Mouse (Mus musculus) heart, embryonic 14.5 days (tissue): ENCODE measurements at regions not wholly inside any gene's neighbourhood (a gene's known extent, or its start where the extent isn't known, plus 50 kb on each side); places are given as distances from the start of the nearest gene placed in this dataset.

Experiments
- ATAC-seq: fragments of 200-750 bp; cut with Nextera tagmentation; 2 replicates; pipeline ENCODE4 v1.8.0; 2017; ENCODE audit warnings: low read depth, moderate TSS enrichment; ENCODE audit not compliant: insufficient number of reproducible peaks, insufficient read depth, low FRiP score
- H3K27ac ChIP-seq, 2 experiments: fragments of 200-500 bp in 1 of 2; fragments of 300-500 bp in 1 of 2; sonication (generic) in 1 of 2; replicated peaks in 1 of 2; 2 replicates each; pipeline ENCODE4 v1.5.1; 2012 to 2014; ENCODE audit warnings: low read depth in 2 of 2, low read length in 2 of 2, control low read depth in 1 of 2, mild to moderate bottlenecking in 1 of 2, mixed read lengths in 1 of 2; ENCODE audit not compliant: control insufficient read depth in 1 of 2, insufficient read depth in 1 of 2
- H3K27me3 ChIP-seq: fragments of 300-500 bp; sonication (generic); 2 replicates; pipeline ENCODE4 v1.6.1; 2014; ENCODE audit warnings: mild to moderate bottlenecking, low read length, control low read depth; ENCODE audit not compliant: control insufficient read depth, insufficient read depth
- H3K36me3 ChIP-seq: fragments of 300-500 bp; sonication (generic); 2 replicates; pipeline ENCODE4 v1.6.1; 2014; ENCODE audit warnings: mild to moderate bottlenecking, control low read depth, low read length, mixed read lengths; ENCODE audit not compliant: control insufficient read depth, insufficient read depth
- H3K4me1 ChIP-seq, 2 experiments: fragments of 200-500 bp in 1 of 2; fragments of 300-500 bp in 1 of 2; sonication (generic) in 1 of 2; 2 replicates each; pipeline ENCODE4 v1.6.1; 2012 to 2014; ENCODE audit warnings: low read length in 2 of 2, control low read depth in 1 of 2, mixed read lengths in 1 of 2; ENCODE audit not compliant: control insufficient read depth in 2 of 2, insufficient read depth in 2 of 2
- H3K4me2 ChIP-seq: fragments of 300-500 bp; sonication (generic); 2 replicates; pipeline ENCODE4 v1.6.1; 2014; ENCODE audit warnings: mild to moderate bottlenecking, low read length
- H3K4me3 ChIP-seq, 2 experiments: fragments of 200-500 bp in 1 of 2; fragments of 300-500 bp in 1 of 2; sonication (generic) in 1 of 2; 2 replicates each; pipeline ENCODE4 v1.5.1; 2012 to 2014; ENCODE audit warnings: low read length in 2 of 2, mild to moderate bottlenecking in 2 of 2, control low read depth in 1 of 2, low read depth in 1 of 2, moderate library complexity in 1 of 2; ENCODE audit not compliant: control insufficient read depth in 1 of 2, insufficient read depth in 1 of 2
- H3K9ac ChIP-seq: fragments of 300-500 bp; sonication (generic); 2 replicates; pipeline ENCODE4 v1.6.1; 2014; ENCODE audit warnings: mild to moderate bottlenecking, low read length
- H3K9me3 ChIP-seq: fragments of 300-500 bp; sonication (generic); 2 replicates; pipeline ENCODE4 v1.6.1; 2016; ENCODE audit warnings: low read length, control low read depth; ENCODE audit not compliant: control insufficient read depth
- WGBS: fragments of 180-500 bp; shearing (Covaris S2); extraction: QIAGEN DNeasy Blood & Tissue Kit; methylation state at CpG from one replicate; pipeline ENCODE4 v1.1.7; 2014; 5-methylcytosine and 5-hydroxymethylcytosine counted together

GRCm38 (mm10) chr16:5733608-5734007 lies 151.5 kb upstream of the Rbfox1 start:
- H3K4me3 ChIP-seq = no peak overlapping the region
- no peak overlapping the region for H3K9ac ChIP-seq
- no peaks in the 10 kb centered on the region for H3K9me3 ChIP-seq
- no peaks in the 10 kb centered on the region for H3K36me3 ChIP-seq
- H3K27ac ChIP-seq = no peak overlapping the region
- no peak overlapping the region for H3K4me2 ChIP-seq
- ATAC-seq = no peak
- 65% methylated on average over 4 of the region's 4 CpGs for WGBS
- H3K27me3 ChIP-seq = no peaks in the 10 kb centered on the region
- no peaks in the 10 kb centered on the region for H3K4me1 ChIP-seq

- H3K9ac ChIP-seq = no peak overlapping the region
- ATAC-seq = no peak
- H3K4me1 ChIP-seq = no peaks in the 10 kb centered on the region
- no peak overlapping the region for H3K4me3 ChIP-seq
- no peak overlapping the region for H3K27ac ChIP-seq
- no peaks in the 10 kb centered on the region for H3K9me3 ChIP-seq
- no peak overlapping the region for H3K4me2 ChIP-seq
- H3K27me3 ChIP-seq = no peaks in the 10 kb centered on the region
- H3K36me3 ChIP-seq = no peaks in the 10 kb centered on the region
Observed at GRCm38 (mm10) chr16:5722506-5722905, 162.6 kb upstream of the Rbfox1 start.

GRCm38 (mm10) chr16:5713476-5713875 lies 171.7 kb upstream of the Rbfox1 start:
- no peak overlapping the region for H3K27ac ChIP-seq
- H3K9me3 ChIP-seq = no peaks in the 10 kb centered on the region
- H3K27me3 ChIP-seq = no peaks in the 10 kb centered on the region
- H3K4me1 ChIP-seq = no peaks in the 10 kb centered on the region
- WGBS = 78% methylated on average over 4 of the region's 4 CpGs
- no peaks in the 10 kb centered on the region for H3K36me3 ChIP-seq
- no peak overlapping the region for H3K4me2 ChIP-seq
- no peak for ATAC-seq
- no peak overlapping the region for H3K4me3 ChIP-seq
- no peak overlapping the region for H3K9ac ChIP-seq

- WGBS = 79% methylated on average over 5 of the region's 5 CpGs
- Histone ChIP-seq H3K36me3 (no peaks in the 10 kb centered on the region), H3K4me2 (no peak overlapping the region), H3K9ac (no peak overlapping the region), H3K9me3 (no peaks in the 10 kb centered on the region), H3K27ac (no peak overlapping the region), H3K27me3 (no peaks in the 10 kb centered on the region), H3K4me1 (no peaks in the 10 kb centered on the region), H3K4me3 (no peak overlapping the region)
- ATAC-seq = no peak
Observed at GRCm38 (mm10) chr16:5709831-5710230, 175.3 kb upstream of the Rbfox1 start.

GRCm38 (mm10) chr16:5700731-5701255 lies 184.4 kb upstream of the Rbfox1 start:
- Histone ChIP-seq H3K27ac (no peak overlapping the region), H3K4me2 (no peak overlapping the region), H3K9ac (no peak overlapping the region), H3K27me3 (no peaks in the 10 kb centered on the region), H3K36me3 (no peaks in the 10 kb centered on the region), H3K4me3 (no peak overlapping the region), H3K4me1 (no peaks in the 10 kb centered on the region), H3K9me3 (no peaks in the 10 kb centered on the region)
- no peak for ATAC-seq
- 46% methylated on average over 9 of the region's 9 CpGs for WGBS

GRCm38 (mm10) chr16:5688322-5688721 lies 196.8 kb upstream of the Rbfox1 start:
- WGBS = 78% methylated on average over 3 of the region's 3 CpGs
- H3K4me3 ChIP-seq = no peak overlapping the region
- H3K9me3 ChIP-seq = 0 out of 2 replicates have a peak, but pooled peaks cover 6% of the 10 kb centered on the region
- H3K9ac ChIP-seq = no peak overlapping the region
- H3K27me3 ChIP-seq = no peaks in the 10 kb centered on the region
- no peaks in the 10 kb centered on the region for H3K36me3 ChIP-seq
- H3K4me2 ChIP-seq = no peak overlapping the region
- no peak overlapping the region for H3K27ac ChIP-seq
- no peak for ATAC-seq
- H3K4me1 ChIP-seq = no peaks in the 10 kb centered on the region

GRCm38 (mm10) chr16:5673372-5673960 lies 211.7 kb upstream of the Rbfox1 start:
- Histone ChIP-seq H3K4me3 (no peak overlapping the region), H3K9me3 (no peaks in the 10 kb centered on the region), H3K27ac (no peak overlapping the region), H3K4me2 (no peak overlapping the region), H3K36me3 (no peaks in the 10 kb centered on the region), H3K4me1 (no peaks in the 10 kb centered on the region), H3K9ac (no peak overlapping the region), H3K27me3 (no peaks in the 10 kb centered on the region)
- 71% methylated on average over 6 of the region's 6 CpGs for WGBS
- no peak for ATAC-seq

- H3K9me3 ChIP-seq = no peaks in the 10 kb centered on the region
- H3K27me3 ChIP-seq = no peaks in the 10 kb centered on the region
- H3K4me2 ChIP-seq = no peak overlapping the region
- H3K36me3 ChIP-seq = no peaks in the 10 kb centered on the region
- no peak overlapping the region for H3K27ac ChIP-seq
- no peak overlapping the region for H3K9ac ChIP-seq
- WGBS = 61% methylated on average over 4 of the region's 4 CpGs
- no peaks in the 10 kb centered on the region for H3K4me1 ChIP-seq
- no peak overlapping the region for H3K4me3 ChIP-seq
- ATAC-seq = no peak
Observed at GRCm38 (mm10) chr16:5672871-5673270, 212.3 kb upstream of the Rbfox1 start.
